Comparison of ENCODE assay signal across 8 mouse cellular contexts in the genomic region with DNA sequence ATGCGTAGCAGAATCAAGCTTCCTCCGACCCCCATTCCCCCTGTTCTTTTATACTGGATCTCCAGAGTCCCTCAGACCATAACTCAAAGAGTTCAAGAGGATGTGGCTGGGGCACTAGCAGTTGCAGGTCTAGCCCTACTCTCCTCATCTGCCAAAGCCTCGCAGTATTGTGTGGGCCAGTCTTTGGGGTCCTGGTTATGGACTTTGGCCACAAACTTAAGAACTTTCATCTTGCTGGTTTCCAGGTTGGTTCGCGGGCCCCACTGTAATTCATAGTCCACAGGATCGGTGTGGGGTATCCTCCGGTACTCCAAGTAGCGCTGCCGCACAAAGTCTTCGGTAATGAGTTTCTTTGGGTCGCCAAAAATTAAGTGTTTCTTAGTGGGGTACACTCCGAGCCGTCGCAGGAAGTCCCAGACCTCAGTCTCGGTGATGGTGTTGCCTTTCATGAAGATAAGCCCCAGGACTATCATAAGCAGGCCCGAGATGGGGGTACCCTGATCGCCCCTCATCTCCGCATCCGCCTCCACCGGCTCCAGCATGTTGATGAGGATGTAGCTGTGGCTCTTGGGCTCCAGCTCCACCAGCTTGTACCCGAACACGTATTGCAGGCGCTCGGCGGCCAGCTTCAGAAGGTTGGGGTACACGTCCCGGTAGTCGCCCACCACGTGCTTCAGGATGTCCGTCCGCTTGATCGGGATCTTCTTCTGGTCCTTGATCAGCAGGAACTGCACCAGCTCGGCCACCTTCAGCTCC. TPM values are rescaled to one million over a fixed set of nuclear protein-coding genes. Genes with fewer than 3 reads are reported as not detected.
A peak's percentile ranks its signal among the peaks of the same experiment; 100 is the strongest.
DNase-seq lines count a peak whose midpoint lies in the region; ATAC-seq and TF ChIP-seq lines count a peak whose summit lies in the region.

No protein-coding gene starts in this region.

- H3K9ac ChIP-seq in heart, embryonic 12.5 days: peak overlapping the region; percentile 93
- peak overlapping the region; percentile 83 for H3K9ac ChIP-seq in MEL (ENCODE audit: control insufficient read depth, low read depth, low read length, poor library complexity, severe bottlenecking)
- H3K9ac ChIP-seq in limb, embryonic 14.5 days (ENCODE audit: low read depth, low read length, severe bottlenecking): peak overlapping the region; percentile 94
- H3K9ac ChIP-seq in neural tube, embryonic 15.5 days (replicated peaks): peak overlapping the region; percentile 93

- TF ChIP-seq POLR2A in MEL (IDR thresholded peaks at IDR 0.05; ENCODE audit: control insufficient read depth in 1 of 2, insufficient read depth in 1 of 2, low read depth in 1 of 2, low read length in 2 of 2, poor library complexity in 1 of 2): no peak
- TF ChIP-seq POLR2A in limb, embryonic 14.5 days (IDR thresholded peaks at IDR 0.05; ENCODE audit: borderline replicate concordance, extremely low read depth, insufficient read depth, insufficient read length): no peak

- H3K79me2 ChIP-seq in MEL (ENCODE audit: control insufficient read depth, insufficient read depth, low read length, poor library complexity): peaks cover 16% of the 10 kb centered on the region

- no peak for TF ChIP-seq RAD21 in MEL (IDR thresholded peaks at IDR 0.05; ENCODE audit: low read depth, low read length)

- H3K27me3 ChIP-seq in heart, embryonic 12.5 days (replicated peaks): no peaks in the 10 kb centered on the region
- no peaks in the 10 kb centered on the region for H3K27me3 ChIP-seq in MEL (ENCODE audit: control insufficient read depth in 1 of 2, insufficient read depth in 2 of 2, low read length in 2 of 2)
- no peaks in the 10 kb centered on the region for H3K27me3 ChIP-seq in limb, embryonic 14.5 days (ENCODE audit: control insufficient read depth, insufficient read depth, low read length)
- no peaks in the 10 kb centered on the region for H3K27me3 ChIP-seq in neural tube, embryonic 15.5 days (replicated peaks)

- no peaks in the 10 kb centered on the region for H3K36me3 ChIP-seq in heart, embryonic 12.5 days
- H3K36me3 ChIP-seq in MEL (ENCODE audit: control insufficient read depth in 1 of 2, insufficient read depth in 2 of 2, low read length in 2 of 2): peaks cover 0 to 8% of the 10 kb centered on the region in 2 experiments; a peak in 2 of 4 replicates
- H3K36me3 ChIP-seq in limb, embryonic 14.5 days (ENCODE audit: control insufficient read depth, insufficient read depth, low read length): no peaks in the 10 kb centered on the region
- no peaks in the 10 kb centered on the region for H3K36me3 ChIP-seq in neural tube, embryonic 15.5 days

- peak; percentile 51 for ATAC-seq in heart, embryonic 12.5 days (ENCODE audit: insufficient number of reproducible peaks, low FRiP score)
- ATAC-seq in erythroid progenitor cell, adult 5-6 weeks (replicated peaks; ENCODE audit: low FRiP score, poor library complexity, severe bottlenecking): peak; percentile 51
- peak; percentile 20; the same call in 1 of the 2 replicates for ATAC-seq in limb, embryonic 14.5 days (ENCODE audit: low FRiP score, low read depth)
- no peak; the same call in 1 of the 2 replicates for ATAC-seq in neural tube, embryonic 15.5 days (ENCODE audit: low FRiP score)

- H3K27ac ChIP-seq in heart, embryonic 12.5 days (ENCODE audit: poor library complexity, severe bottlenecking): peak overlapping the region; percentile 96
- H3K27ac ChIP-seq in MEL (ENCODE audit: control insufficient read depth, low read depth, low read length): peak overlapping the region; percentile 50
- peak overlapping the region; percentile 97 for H3K27ac ChIP-seq in limb, embryonic 14.5 days (replicated peaks; ENCODE audit: low read depth, low read length)
- peak overlapping the region; percentile 97 for H3K27ac ChIP-seq in neural tube, embryonic 15.5 days (replicated peaks)

- peaks cover 14% of the 10 kb centered on the region for H3K4me1 ChIP-seq in heart, embryonic 12.5 days (replicated peaks)
- H3K4me1 ChIP-seq in MEL (ENCODE audit: control insufficient read depth in 1 of 2, insufficient read depth in 2 of 2, low read length in 2 of 2): peaks cover 0 to 8% of the 10 kb centered on the region in 2 experiments; a peak in 2 of 4 replicates
- H3K4me1 ChIP-seq in limb, embryonic 14.5 days (ENCODE audit: control insufficient read depth, insufficient read depth, low read length): peaks cover 7% of the 10 kb centered on the region
- peaks cover 37% of the 10 kb centered on the region for H3K4me1 ChIP-seq in neural tube, embryonic 15.5 days

- peak overlapping the region; percentile 98 for H3K4me2 ChIP-seq in heart, embryonic 12.5 days
- H3K4me2 ChIP-seq in limb, embryonic 14.5 days (replicated peaks; ENCODE audit: low read depth, low read length, severe bottlenecking): peak overlapping the region; percentile 80
- H3K4me2 ChIP-seq in neural tube, embryonic 15.5 days: peak overlapping the region; percentile 88

- H3K4me3 ChIP-seq in heart, embryonic 12.5 days: peak overlapping the region; percentile 97
- peak overlapping the region; percentile 97 to 98 for H3K4me3 ChIP-seq in MEL (ENCODE audit: control insufficient read depth in 1 of 2, insufficient read depth in 1 of 2, low read depth in 2 of 2, low read length in 2 of 2)
- H3K4me3 ChIP-seq in limb, embryonic 14.5 days (replicated peaks; ENCODE audit: low read length): peak overlapping the region; percentile 86
- peak overlapping the region; percentile 96 for H3K4me3 ChIP-seq in neural tube, embryonic 15.5 days (replicated peaks)

- no peak for TF ChIP-seq CTCF in MEL (IDR thresholded peaks at IDR 0.05 in 2 of 3, conservative IDR thresholded peaks at IDR 0.05 in 1 of 3; ENCODE audit: control insufficient read depth in 1 of 3, insufficient read depth in 1 of 3, low read depth in 2 of 3, low read length in 3 of 3, poor library complexity in 1 of 3, severe bottlenecking in 1 of 3)

- DNase-seq in heart, adult 18-20 months: no peak
- peak; percentile 46 for DNase-seq in MEL (ENCODE audit: low read depth, low spot score)
- DNase-seq in limb, embryonic 14.5 days (ENCODE audit: low spot score): no peak
- DNase-seq in right cerebral cortex, postnatal 14 days: no peak
- no peak for DNase-seq in gastrocnemius, adult 18-20 months (ENCODE audit: low spot score)

- no peak for TF ChIP-seq EP300 in MEL (IDR thresholded peaks at IDR 0.05; ENCODE audit: low read depth in 1 of 2, low read length in 2 of 2)

- no peaks in the 10 kb centered on the region for H3K9me3 ChIP-seq in heart, embryonic 12.5 days (replicated peaks)
- H3K9me3 ChIP-seq in MEL (replicated peaks; ENCODE audit: insufficient read depth, low read length): no peaks in the 10 kb centered on the region
- no peaks in the 10 kb centered on the region for H3K9me3 ChIP-seq in limb, embryonic 14.5 days (ENCODE audit: control insufficient read depth, low read length)
- H3K9me3 ChIP-seq in neural tube, embryonic 15.5 days (replicated peaks): no peaks in the 10 kb centered on the region

- WGBS in heart, embryonic 12.5 days: 1% methylated on average over 33 of the region's 33 CpGs
- 1% methylated on average over 33 of the region's 33 CpGs for WGBS in limb, embryonic 14.5 days
- under 1% methylated on average over 33 of the region's 33 CpGs for WGBS in neural tube, embryonic 15.5 days

TF ChIP-seq in MEL, 35 proteins besides CTCF, POLR2A, EP300 and RAD21:
- TF ChIP-seq GABPA (IDR thresholded peaks at IDR 0.05; ENCODE audit: low read depth, low read length) (no peak), MYC (IDR thresholded peaks at IDR 0.05; ENCODE audit: low read depth, low read length) (0 out of 2 replicates have a peak, but pooled peaks have one; percentile 20), ELF1 (IDR thresholded peaks at IDR 0.05; ENCODE audit: low read depth, low read length) (no peak), MAX (IDR thresholded peaks at IDR 0.05; ENCODE audit: low read length) (0 out of 2 replicates have a peak, but pooled peaks have one; percentile 28), UBTF (IDR thresholded peaks at IDR 0.05; ENCODE audit: borderline replicate concordance, insufficient read depth, low read depth, low read length) (no peak), USF1 (IDR thresholded peaks at IDR 0.05; ENCODE audit: low read depth, low read length) (no peak), JUND (IDR thresholded peaks at IDR 0.05; ENCODE audit: low read depth, low read length) (no peak)

RNA-seq across cellular contexts. Expression of gene Nsmce3, which starts 0.6 kb away (rescaled TPM):
- 8.9 and 9.2 TPM in 2 replicates for polyA plus RNA-seq in heart, embryonic 12.5 days (2016; fragmentation: Nextera tagmentation; extraction: Ambion mirVana)
- total RNA-seq in heart, adult 18-20 months (2021): 1 to 10 TPM; 3.1 to 3.3 TPM
- total RNA-seq in MEL (2012; rRNA removed): 7.2 and 9.9 TPM in 2 replicates
- polyA plus RNA-seq in MEL (2012; ENCODE audit: insufficient read depth in 1 of 2, insufficient read length in 2 of 2, low read depth in 1 of 2, low replicate concordance in 2 of 2, missing spikeins in 1 of 2): 1 to 10 TPM in 1 of 2 experiments, not detected in 1; 9.5 TPM
- total RNA-seq in erythroid progenitor cell, adult 5-6 weeks (2015; ENCODE audit: low replicate concordance): 2.5 and 3.8 TPM in 2 replicates
- total RNA-seq in erythroid progenitor cell, adult 5-6 weeks (2017; ENCODE audit: low replicate concordance): 2.3 and 3.3 TPM in 2 replicates
- 7.1 and 8.0 TPM in 2 replicates for polyA plus RNA-seq in limb, embryonic 14.5 days (2012; rRNA removed)
- 11.3 and 12.4 TPM in 2 replicates for polyA plus RNA-seq in limb, embryonic 14.5 days (2014; fragmentation: Nextera tagmentation; extraction: Ambion mirVana)
- 10.0 and 10.9 TPM in 2 replicates for polyA plus RNA-seq in neural tube, embryonic 15.5 days (2015; fragmentation: Nextera tagmentation; extraction: Ambion mirVana)
- 1 to 10 TPM; 2.5 to 2.6 TPM for total RNA-seq in gastrocnemius, adult 18-20 months (2021)
